Mouse (Mus musculus) limb, embryonic 14.5 days (tissue): ENCODE data around the gene Prr36. TPM values are rescaled to one million over a fixed set of nuclear protein-coding genes. Genes with fewer than 3 reads are reported as not detected.

Source experiments
- ATAC-seq: fragments of 200-750 bp; cut with Nextera tagmentation; 2 replicates; pipeline ENCODE4 v1.8.0; 2017; ENCODE audit warnings: low read depth, moderate number of reproducible peaks, moderate TSS enrichment; ENCODE audit not compliant: low FRiP score
- DNase-seq: peaks from one replicate; pipeline ENCODE4 v3.0.0-alpha.2; 2015; ENCODE audit warnings: low spot score
- H3K27ac ChIP-seq: fragments of 300-500 bp; sonication (generic); replicated peaks from 2 replicates; pipeline ENCODE4 v1.5.1; 2014; ENCODE audit warnings: low read depth, mild to moderate bottlenecking, low read length, moderate library complexity, mixed read lengths
- H3K27me3 ChIP-seq: fragments of 300-500 bp; sonication (generic); 2 replicates; pipeline ENCODE4 v1.6.1; 2014; ENCODE audit warnings: low read length, mixed read lengths; ENCODE audit not compliant: control insufficient read depth, insufficient read depth
- H3K36me3 ChIP-seq: fragments of 300-500 bp; sonication (generic); 2 replicates; pipeline ENCODE4 v1.6.1; 2014; ENCODE audit warnings: mild to moderate bottlenecking, low read length, moderate library complexity, mixed read lengths; ENCODE audit not compliant: control insufficient read depth, insufficient read depth
- H3K4me1 ChIP-seq: fragments of 300-500 bp; sonication (generic); 2 replicates; pipeline ENCODE4 v1.6.1; 2014; ENCODE audit warnings: antibody characterized with exemption, low read length, mixed read lengths; ENCODE audit not compliant: control insufficient read depth, insufficient read depth
- H3K4me2 ChIP-seq: fragments of 300-500 bp; sonication (generic); replicated peaks from 2 replicates; pipeline ENCODE4 v1.6.1; 2014; ENCODE audit warnings: low read depth, mild to moderate bottlenecking, low read length, moderate library complexity; ENCODE audit not compliant: severe bottlenecking
- H3K4me3 ChIP-seq: fragments of 300-500 bp; sonication (generic); replicated peaks from 2 replicates; pipeline ENCODE4 v1.5.1; 2014; ENCODE audit warnings: low read length
- H3K9ac ChIP-seq: fragments of 300-500 bp; sonication (generic); 2 replicates; pipeline ENCODE4 v1.6.1; 2014; ENCODE audit warnings: mild to moderate bottlenecking, low read depth, low read length, moderate library complexity; ENCODE audit not compliant: severe bottlenecking
- H3K9me3 ChIP-seq: fragments of 300-500 bp; sonication (generic); 2 replicates; pipeline ENCODE4 v1.6.1; 2016; ENCODE audit warnings: low read length; ENCODE audit not compliant: control insufficient read depth
- POLR2A ChIP-seq: fragments of 200-500 bp; IDR thresholded peaks from 2 replicates; pipeline ENCODE4 v1.8.0; 2012; ENCODE audit warnings: inconsistent platforms, mild to moderate bottlenecking, moderate library complexity, borderline replicate concordance; ENCODE audit not compliant: insufficient read depth, insufficient read length; ENCODE audit errors: extremely low read depth
- WGBS: fragments of 180-500 bp; shearing (Covaris S2); extraction: QIAGEN DNeasy Blood & Tissue Kit; methylation state at CpG from one replicate; pipeline ENCODE4 v1.1.7; 2014; 5-methylcytosine and 5-hydroxymethylcytosine counted together
- polyA plus RNA-seq, 2 experiments: library from polyadenylated mRNA; depleted of rRNA in 1 of 2; stranded (reverse) in 1 of 2; unstranded in 1 of 2; fragments of >200 nt; fragmentation: Nextera tagmentation in 1 of 2; extraction: Ambion mirVana in 1 of 2; gene quantifications; 2 replicates each; pipeline versions ENCODE4 v1.2.1 to v1.2.3; 2012 to 2014

The Prr36 gene
- polyA plus RNA-seq, 2 experiments: 1.0 to 1.5 TPM

DNA sequence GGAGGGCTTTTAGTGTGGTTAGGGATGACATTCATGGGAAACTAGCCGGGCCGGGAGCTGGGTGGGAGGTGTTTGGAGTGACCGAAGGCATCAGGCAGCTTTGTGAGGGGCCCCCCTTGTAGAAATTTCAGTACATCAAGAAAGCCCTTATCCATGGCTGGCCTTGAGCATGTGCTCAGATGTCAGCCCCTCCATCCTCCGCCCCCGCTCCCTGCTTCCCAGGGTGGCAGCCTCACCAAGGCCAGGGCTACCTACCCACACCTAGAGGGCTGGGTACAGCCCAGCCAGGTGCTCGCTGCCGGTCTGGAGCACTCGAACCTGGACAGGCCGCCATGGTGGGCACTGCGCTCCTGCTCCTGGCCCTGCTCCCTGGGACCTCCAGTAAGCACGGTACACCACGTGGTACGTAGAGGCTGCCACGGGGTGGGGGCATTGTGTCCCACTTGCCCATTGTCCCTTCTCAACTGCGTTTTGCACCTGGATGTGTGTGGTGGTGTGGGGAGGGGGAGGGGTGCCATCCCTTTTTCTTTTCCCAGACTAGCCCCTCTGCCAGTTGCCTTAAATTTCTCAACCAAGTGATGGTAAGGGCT, 30.8 kb upstream of the Prr36 start, which contains the start of gene Tgfbr3l:
TSS of gene Tgfbr3l (plus strand) at position 264 of the 590 bp plus-strand sequence.
- H3K4me1 ChIP-seq: peaks cover 14% of the 10 kb centered on the region
- H3K4me2 ChIP-seq: no peak within 1 kb of the TSS
- H3K9ac ChIP-seq: peak within 1 kb of the TSS; percentile 25; the same call in 1 of the 2 replicates
- WGBS: 83% methylated on average over 15 of the region's 15 CpGs
- H3K36me3 ChIP-seq: peaks cover 59% of the 10 kb centered on the region
- H3K27ac ChIP-seq: no peak within 1 kb of the TSS
- H3K4me3 ChIP-seq: no peak within 1 kb of the TSS
- no peaks in the 10 kb centered on the region for H3K9me3 ChIP-seq
- no peak for TF ChIP-seq POLR2A
- ATAC-seq (no peak), DNase-seq (no peak)
- no peaks in the 10 kb centered on the region for H3K27me3 ChIP-seq

DNA sequence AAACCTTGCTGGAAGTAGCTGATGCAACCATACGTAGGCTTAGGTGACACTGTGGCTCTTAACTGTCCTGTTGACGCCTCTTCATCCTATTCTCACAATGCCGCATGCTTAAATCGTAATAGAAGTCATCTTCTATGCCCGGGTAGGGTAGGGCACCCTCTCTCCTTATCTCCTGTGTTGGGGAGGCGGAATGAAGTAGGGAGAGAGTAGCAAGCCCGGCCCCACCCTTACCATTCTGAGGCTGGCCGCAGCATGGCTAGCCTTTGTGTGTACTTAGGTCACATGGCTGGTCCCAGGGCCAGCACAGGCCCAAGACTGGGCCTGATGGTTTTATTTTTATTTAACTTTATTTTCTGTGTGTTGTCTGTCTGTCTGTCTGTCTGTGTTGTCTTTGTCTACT, 30.0 kb upstream of the Prr36 start:
- no peak for TF ChIP-seq POLR2A
- no peak for DNase-seq
- Histone ChIP-seq H3K4me3 (no peak overlapping the region), H3K9ac (no peak overlapping the region), H3K4me2 (no peak overlapping the region), H3K27me3 (no peaks in the 10 kb centered on the region), H3K9me3 (no peaks in the 10 kb centered on the region), H3K4me1 (peaks cover 14% of the 10 kb centered on the region), H3K36me3 (peaks cover 67% of the 10 kb centered on the region), H3K27ac (no peak overlapping the region)
- 96% methylated on average over 8 of the region's 8 CpGs for WGBS
- ATAC-seq: no peak

DNA sequence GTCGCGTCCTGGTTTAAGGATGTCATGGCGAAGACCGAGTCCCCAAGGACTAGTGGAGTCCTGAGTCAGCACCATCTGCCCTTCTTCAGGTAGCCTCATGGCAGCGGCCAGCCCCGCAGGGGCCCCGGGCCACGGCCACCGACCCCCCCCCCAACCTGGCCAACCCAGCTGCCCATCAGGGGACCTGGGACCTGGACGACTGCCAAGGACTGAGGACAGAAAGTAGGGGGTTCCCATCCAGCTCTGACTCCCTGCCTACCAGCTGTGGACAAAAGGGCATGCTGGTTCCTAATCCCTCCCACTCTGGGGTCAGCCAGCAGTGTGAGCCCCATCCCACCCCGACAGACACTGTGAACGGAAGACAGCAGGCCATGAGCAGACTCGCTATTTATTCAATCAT, 28.5 kb upstream of the Prr36 start:
- Histone ChIP-seq H3K9me3 (no peaks in the 10 kb centered on the region), H3K4me2 (no peak overlapping the region), H3K36me3 (peaks cover 80% of the 10 kb centered on the region), H3K9ac (no peak overlapping the region), H3K27me3 (no peaks in the 10 kb centered on the region), H3K4me3 (no peak overlapping the region), H3K4me1 (peaks cover 14% of the 10 kb centered on the region), H3K27ac (no peak overlapping the region)
- DNase-seq (no peak), ATAC-seq (no peak)
- WGBS: 90% methylated on average over 11 of the region's 13 CpGs
- TF ChIP-seq POLR2A: no peak

DNA sequence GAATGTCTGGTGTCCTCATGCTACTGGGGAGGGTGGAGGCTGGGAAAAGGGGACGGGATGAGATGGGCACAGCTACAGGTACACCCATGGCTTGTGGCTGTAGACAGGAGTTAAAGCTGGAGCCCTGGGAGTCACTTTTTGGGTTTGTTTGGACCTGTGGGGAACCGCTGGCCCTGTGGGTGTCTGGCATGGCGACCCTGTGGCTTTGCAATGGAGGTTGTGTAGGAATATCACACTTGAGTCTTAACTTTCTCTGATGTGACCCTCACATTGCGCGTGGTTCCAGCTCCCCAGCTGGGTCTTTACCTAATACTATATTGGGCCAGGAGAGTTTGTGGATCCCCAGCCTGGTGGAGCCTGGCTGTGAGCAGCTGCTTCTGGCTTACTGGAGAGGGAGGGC, 27.8 kb upstream of the Prr36 start:
- ATAC-seq (no peak), DNase-seq (no peak)
- no peak for TF ChIP-seq POLR2A
- H3K9ac ChIP-seq: no peak overlapping the region
- no peak overlapping the region for H3K4me2 ChIP-seq
- no peaks in the 10 kb centered on the region for H3K27me3 ChIP-seq
- WGBS: 94% methylated on average over 5 of the region's 5 CpGs
- H3K9me3 ChIP-seq: no peaks in the 10 kb centered on the region
- H3K27ac ChIP-seq: no peak overlapping the region
- no peak overlapping the region for H3K4me3 ChIP-seq
- peaks cover 14% of the 10 kb centered on the region for H3K4me1 ChIP-seq
- peaks cover 80% of the 10 kb centered on the region for H3K36me3 ChIP-seq

DNA sequence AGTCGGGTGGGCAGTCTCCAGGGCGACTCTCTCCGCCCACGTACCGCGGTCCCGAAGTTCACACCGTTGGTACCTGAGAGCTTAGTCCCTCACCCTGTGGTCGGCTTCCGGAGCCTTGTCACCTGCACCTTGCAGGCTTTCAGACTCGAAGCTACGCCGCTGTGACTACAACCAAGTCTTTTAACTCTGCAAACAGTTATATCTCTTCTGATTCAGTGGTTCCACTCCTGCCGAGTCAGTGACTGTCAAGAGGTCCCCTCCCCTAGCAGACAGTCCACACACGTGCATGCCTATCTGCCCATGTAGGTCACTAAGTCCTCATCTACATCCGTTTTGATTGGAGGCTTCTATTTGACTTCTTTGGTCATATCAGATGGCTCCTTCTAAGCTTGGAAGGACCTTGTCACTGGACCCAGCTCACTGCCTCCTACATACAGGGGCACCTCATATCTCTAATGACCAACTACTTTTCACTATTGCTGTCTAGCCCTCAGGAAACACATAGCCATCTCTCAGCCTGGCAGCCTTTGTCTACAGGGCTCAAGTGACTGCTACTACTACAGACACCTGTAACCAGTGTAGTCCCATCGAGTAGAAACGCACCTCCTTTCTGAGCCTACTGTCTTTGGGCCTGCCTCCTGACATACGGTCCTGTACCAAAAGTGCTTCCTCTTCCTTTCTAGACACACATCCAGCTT, 22.1 kb upstream of the Prr36 start:
- H3K9me3 ChIP-seq: no peaks in the 10 kb centered on the region
- peak overlapping the region; percentile 86 for H3K4me2 ChIP-seq
- H3K27me3 ChIP-seq: no peaks in the 10 kb centered on the region
- H3K9ac ChIP-seq: peak overlapping the region; percentile 88
- TF ChIP-seq POLR2A: no peak
- peaks cover 34% of the 10 kb centered on the region for H3K36me3 ChIP-seq
- ATAC-seq: no peak
- H3K4me1 ChIP-seq: peaks cover 16% of the 10 kb centered on the region
- peak overlapping the region; percentile 82 for H3K4me3 ChIP-seq
- H3K27ac ChIP-seq: peak overlapping the region; percentile 84; the same call in 1 of the 2 replicates
- DNase-seq: no peak
- 13% methylated on average over 19 of the region's 19 CpGs for WGBS
